16 mouse cellular contexts compared by ENCODE assay signal in genomic region chr4:154766158-154766557, GRCm38 (mm10).
DNase-seq lines count a peak whose midpoint lies in the region; ATAC-seq lines count a peak whose summit lies in the region.
"Had no signal": no experiment of that assay in that cellular context is flagged by ENCODE, and none has a peak within 500 bp of the region (broad histone marks: within the 10 kb centered on the region; RNA-seq: fewer than 3 reads in every experiment).

No protein-coding gene starts in this region.

- peaks cover 2% of the 10 kb centered on the region for H3K4me1 ChIP-seq in embryonic facial prominence, embryonic 11.5 days (ENCODE audit: control insufficient read depth, insufficient read depth, low read length)
- H3K4me1 ChIP-seq in embryonic facial prominence, embryonic 10.5 days = peaks cover 40% of the 10 kb centered on the region
- H3K4me1 ChIP-seq: forebrain, embryonic 15.5 days; liver, embryonic 15.5 days had no signal

- no peak overlapping the region for H3K9ac ChIP-seq in embryonic facial prominence, embryonic 11.5 days (replicated peaks; ENCODE audit: low read length)
- H3K9ac ChIP-seq: embryonic facial prominence, embryonic 15.5 days; forebrain, embryonic 15.5 days; liver, embryonic 15.5 days had no signal

- 61% methylated on average over 2 of the region's 2 CpGs for WGBS in embryonic facial prominence, embryonic 11.5 days
- WGBS in embryonic facial prominence, embryonic 10.5 days = 63% methylated on average over 2 of the region's 2 CpGs

- H3K4me3 ChIP-seq in embryonic facial prominence, embryonic 11.5 days (ENCODE audit: low read depth, low read length) = no peak overlapping the region
- H3K4me3 ChIP-seq in embryonic facial prominence, embryonic 10.5 days = no peak overlapping the region
- H3K4me3 ChIP-seq: embryonic facial prominence, embryonic 15.5 days; forebrain, embryonic 15.5 days; liver, embryonic 15.5 days had no signal

- H3K27ac ChIP-seq in embryonic facial prominence, embryonic 11.5 days (replicated peaks; ENCODE audit: low read depth, low read length) = no peak overlapping the region
- no peak overlapping the region for H3K27ac ChIP-seq in embryonic facial prominence, embryonic 10.5 days (replicated peaks)
- H3K27ac ChIP-seq: embryonic facial prominence, embryonic 15.5 days; forebrain, embryonic 15.5 days; liver, embryonic 15.5 days had no signal

- H3K9me3 ChIP-seq in embryonic facial prominence, embryonic 11.5 days (replicated peaks; ENCODE audit: control insufficient read depth, low read length) = no peaks in the 10 kb centered on the region
- no peaks in the 10 kb centered on the region for H3K9me3 ChIP-seq in embryonic facial prominence, embryonic 10.5 days
- H3K9me3 ChIP-seq: embryonic facial prominence, embryonic 15.5 days; forebrain, embryonic 15.5 days; liver, embryonic 15.5 days had no signal

- peak; percentile 45 for DNase-seq in embryonic facial prominence, embryonic 11.5 days (ENCODE audit: low spot score)
- DNase-seq in embryonic facial prominence, embryonic 10.5 days (ENCODE audit: low spot score) = no peak
- DNase-seq in kidney, postnatal 14 days = peak; percentile 51
- DNase-seq in kidney, adult 11 months = no peak
- DNase-seq in thymus, postnatal 4 days = peak; percentile 17
- DNase-seq in thymus, postnatal 14 days = no peak
- DNase-seq in urinary bladder, postnatal 4 days (ENCODE audit: low spot score in 2 of 2) = no peak
- DNase-seq in c-Kit-positive CD71-positive TER-119-positive erythroid progenitor cells, embryonic 14.5 days (ENCODE audit: low spot score) = no peak
- DNase-seq: adrenal gland, postnatal 14 days; B cell, adult 2 months; cerebellum, adult 2 months; gastrocnemius, postnatal 36 days; thymus, adult 2 months had no signal

- ATAC-seq in embryonic facial prominence, embryonic 11.5 days (replicated peaks; ENCODE audit: insufficient number of reproducible peaks, low FRiP score, low TSS enrichment, low read depth) = no peak
- ATAC-seq: forebrain, embryonic 15.5 days had no signal

- no peaks in the 10 kb centered on the region for H3K27me3 ChIP-seq in embryonic facial prominence, embryonic 11.5 days (ENCODE audit: control insufficient read depth, insufficient read depth, low read length)
- peaks cover 40% of the 10 kb centered on the region for H3K27me3 ChIP-seq in embryonic facial prominence, embryonic 10.5 days (replicated peaks; ENCODE audit: low read depth, poor library complexity, severe bottlenecking)
- H3K27me3 ChIP-seq: liver, embryonic 15.5 days had no signal

- H3K36me3 ChIP-seq in embryonic facial prominence, embryonic 11.5 days (replicated peaks; ENCODE audit: control insufficient read depth, insufficient read depth, low read depth, low read length) = no peaks in the 10 kb centered on the region
- H3K36me3 ChIP-seq in embryonic facial prominence, embryonic 10.5 days (replicated peaks) = no peaks in the 10 kb centered on the region
- H3K36me3 ChIP-seq: embryonic facial prominence, embryonic 15.5 days; forebrain, embryonic 15.5 days; liver, embryonic 15.5 days had no signal

- H3K4me2 ChIP-seq in embryonic facial prominence, embryonic 11.5 days (ENCODE audit: low read depth, low read length) = no peak overlapping the region
- H3K4me2 ChIP-seq: embryonic facial prominence, embryonic 15.5 days; forebrain, embryonic 15.5 days; liver, embryonic 15.5 days had no signal

Comparison
In these comparisons a context has a peak if more than half of its experiments do, and no peak if none do; other contexts are left out.
1. DNase-seq: peak in embryonic facial prominence, embryonic 11.5 days (single experiment), kidney, postnatal 14 days (single experiment) and thymus, postnatal 4 days (single experiment); none in embryonic facial prominence, embryonic 10.5 days (single experiment), kidney, adult 11 months (single experiment), thymus, postnatal 14 days (single experiment), urinary bladder, postnatal 4 days (0 of 2) and c-Kit-positive CD71-positive TER-119-positive erythroid progenitor cells, embryonic 14.5 days (single experiment).